Mouse (Mus musculus): ENCODE measurements around the gene Nlrc4.

DNA sequence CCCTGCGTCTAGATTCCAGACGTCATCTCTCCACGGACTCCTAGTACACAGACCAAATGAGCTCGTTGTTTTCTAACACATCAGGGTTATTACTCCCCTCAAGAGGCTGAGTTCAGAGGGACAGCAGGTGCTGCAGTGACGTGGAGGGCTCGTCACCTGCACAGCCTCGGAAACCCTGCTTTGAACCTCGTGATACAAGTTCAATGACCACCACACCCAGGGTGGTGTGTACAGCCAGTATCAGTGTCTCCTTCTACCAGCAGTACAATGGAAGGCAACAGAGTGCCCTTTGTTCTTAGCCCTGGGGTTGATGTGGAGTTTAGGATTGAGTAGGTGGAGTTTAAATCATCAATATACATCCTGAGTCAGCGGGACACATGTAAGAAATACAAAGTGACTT, 21.2 kb downstream of the Nlrc4 start:
- no peak for TF ChIP-seq CTCF (conservative IDR thresholded peaks at IDR 0.05 in 1 of 2, IDR thresholded peaks at IDR 0.05 in 1 of 2; ENCODE audit: low read depth in 2 of 2, low read length in 2 of 2)
- TF ChIP-seq USF1 (IDR thresholded peaks at IDR 0.05; ENCODE audit: low read depth, low read length), result no peak
- no peak for TF ChIP-seq POLR2A (IDR thresholded peaks at IDR 0.05; ENCODE audit: low read depth, low read length)
- no peak for TF ChIP-seq MXI1 (IDR thresholded peaks at IDR 0.05; ENCODE audit: low read depth, low read length)
- TF ChIP-seq NRF1 (IDR thresholded peaks at IDR 0.05; ENCODE audit: low read depth, low read length), result no peak
- no peak for TF ChIP-seq EP300 (IDR thresholded peaks at IDR 0.05; ENCODE audit: low read length)
- TF ChIP-seq MAFK (IDR thresholded peaks at IDR 0.05; ENCODE audit: insufficient replicate concordance, low read length), result no peak
- no peak for TF ChIP-seq TBP (conservative IDR thresholded peaks at IDR 0.05; ENCODE audit: low read depth, low read length)
- TF ChIP-seq CHD2 (IDR thresholded peaks at IDR 0.05; ENCODE audit: low read length), result no peak
- no peak for TF ChIP-seq ELF1 (IDR thresholded peaks at IDR 0.05; ENCODE audit: low read depth, low read length)
